Mouse (Mus musculus) liver, embryonic 13.5 days (tissue): ENCODE data around the gene Ube2v1. TPM values are rescaled to one million over a fixed set of nuclear protein-coding genes. Genes with fewer than 3 reads are reported as not detected.

ENCODE experiments used
- ATAC-seq: fragments of 200-750 bp; cut with Nextera tagmentation; 2 replicates; pipeline ENCODE4 v1.8.0; 2017; ENCODE audit warnings: low read depth, mild to moderate bottlenecking, moderate number of reproducible peaks, moderate library complexity
- DNase-seq: peaks from one replicate; pipeline ENCODE4 v3.0.0; 2022
- H3K27ac ChIP-seq: fragments of 300-500 bp; sonication (generic); 2 replicates; pipeline ENCODE4 v1.5.1; 2015; ENCODE audit warnings: moderate library complexity, mild to moderate bottlenecking, inconsistent platforms
- H3K27me3 ChIP-seq: fragments of 300-500 bp; sonication (generic); 2 replicates; pipeline ENCODE4 v1.6.1; 2015; ENCODE audit warnings: mild to moderate bottlenecking, inconsistent platforms
- H3K36me3 ChIP-seq: fragments of 300-500 bp; sonication (generic); 2 replicates; pipeline ENCODE4 v1.6.1; 2015; ENCODE audit warnings: mild to moderate bottlenecking, inconsistent platforms
- H3K4me1 ChIP-seq: fragments of 300-500 bp; sonication (generic); replicated peaks from 2 replicates; pipeline ENCODE4 v1.6.1; 2015; ENCODE audit warnings: inconsistent platforms
- H3K4me2 ChIP-seq: fragments of 300-500 bp; sonication (generic); 2 replicates; pipeline ENCODE4 v1.6.1; 2015; ENCODE audit warnings: inconsistent platforms, mild to moderate bottlenecking, moderate library complexity
- H3K4me3 ChIP-seq: fragments of 300-500 bp; sonication (generic); replicated peaks from 2 replicates; pipeline ENCODE4 v1.5.1; 2015; ENCODE audit warnings: mild to moderate bottlenecking, inconsistent platforms
- H3K9ac ChIP-seq: fragments of 300-500 bp; sonication (generic); 2 replicates; pipeline ENCODE4 v1.6.1; 2015; ENCODE audit warnings: mild to moderate bottlenecking, inconsistent platforms
- H3K9me3 ChIP-seq: fragments of 300-500 bp; sonication (generic); replicated peaks from 2 replicates; pipeline ENCODE4 v1.6.1; 2016; ENCODE audit warnings: inconsistent platforms
- WGBS: fragments of 180-500 bp; shearing (Covaris S2); methylation state at CpG from one replicate; pipeline ENCODE4 v1.1.7; 2015; ENCODE audit not compliant: insufficient replicate concordance; 5-methylcytosine and 5-hydroxymethylcytosine counted together
- polyA plus RNA-seq: library from polyadenylated mRNA; unstranded; fragments of >200 nt; fragmentation: Nextera tagmentation; extraction: Ambion mirVana; gene quantifications from 2 replicates; pipeline ENCODE4 v1.2.1, GENCODE M21; 2015

Gene Ube2v1
- polyA plus RNA-seq, 1 experiment from 2014 or later = 205 TPM

DNA sequence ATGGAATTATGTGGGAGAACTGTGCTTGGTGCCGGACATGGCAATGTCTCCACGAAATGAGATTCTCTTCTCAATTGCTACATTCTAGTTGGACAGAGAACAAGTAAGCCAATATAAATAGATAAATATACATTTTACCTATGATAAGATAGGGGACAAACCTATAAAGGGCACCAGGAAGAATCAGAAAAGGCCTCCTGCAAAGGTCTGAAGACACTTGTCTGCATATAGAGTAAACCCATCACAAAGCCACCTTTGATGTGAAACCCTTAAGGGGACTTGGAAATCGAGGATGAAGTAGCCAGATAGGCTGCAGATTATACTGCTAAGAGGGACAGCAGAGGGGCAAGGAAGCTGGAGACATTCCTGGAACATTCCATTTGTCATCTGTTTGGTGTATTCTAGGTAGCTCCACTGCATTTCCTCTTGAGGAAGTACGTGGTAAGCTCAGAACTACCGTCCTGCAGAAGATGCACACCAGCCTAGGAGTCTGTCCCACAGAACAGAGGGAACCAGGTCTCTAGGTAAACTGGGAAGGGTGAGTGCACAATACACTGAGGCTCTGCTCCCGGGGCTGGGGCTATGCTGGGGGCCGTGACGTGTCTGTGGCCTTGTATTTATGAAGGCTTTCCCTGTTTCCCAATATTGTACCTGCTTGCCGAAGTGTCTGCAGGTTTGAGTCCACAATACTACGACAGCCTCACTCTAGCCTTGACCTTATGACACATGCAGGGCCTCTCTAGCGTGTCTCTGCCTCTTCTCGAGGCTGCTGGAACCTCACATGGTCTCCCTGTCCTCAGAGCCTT lies 1.0 kb upstream of the Ube2v1 start:
- DNase-seq (no peak), ATAC-seq (no peak)
- no peaks in the 10 kb centered on the region for H3K9me3 ChIP-seq
- WGBS = 64% methylated on average over 12 of the region's 12 CpGs
- peaks cover 71% of the 10 kb centered on the region for H3K4me1 ChIP-seq
- peak overlapping the region; percentile 93 for H3K4me2 ChIP-seq
- peak overlapping the region; percentile 100 for H3K27ac ChIP-seq
- peak overlapping the region; percentile 97 for H3K4me3 ChIP-seq
- H3K27me3 ChIP-seq = no peaks in the 10 kb centered on the region
- H3K36me3 ChIP-seq = peaks cover 11% of the 10 kb centered on the region
- peak overlapping the region; percentile 100 for H3K9ac ChIP-seq

DNA sequence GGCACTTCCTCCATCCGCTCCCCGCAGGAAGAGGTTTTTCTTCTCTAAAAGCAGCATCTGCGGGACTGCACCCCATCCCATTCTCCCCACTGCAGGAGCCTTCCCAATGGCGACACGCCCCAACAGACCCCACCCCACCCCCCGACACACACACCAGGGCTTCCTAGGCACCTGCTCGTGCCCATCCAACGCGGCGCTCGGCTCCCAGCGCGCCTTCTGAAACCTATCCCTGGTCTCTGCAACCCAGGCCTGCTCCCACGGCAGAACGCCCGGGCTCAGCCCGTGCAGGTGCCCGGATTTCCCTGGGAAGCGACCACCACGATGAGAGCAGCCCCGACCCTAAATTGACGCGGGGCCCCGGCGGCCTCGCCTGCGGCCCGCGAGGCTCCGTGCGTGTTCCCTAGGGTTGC lies 709 bp downstream of the Ube2v1 start:
- Histone ChIP-seq H3K4me2 (peak overlapping the region; percentile 93), H3K27me3 (no peaks in the 10 kb centered on the region), H3K4me3 (peak overlapping the region; percentile 97), H3K9me3 (no peaks in the 10 kb centered on the region), H3K4me1 (peaks cover 85% of the 10 kb centered on the region), H3K36me3 (peaks cover 27% of the 10 kb centered on the region), H3K27ac (peak overlapping the region; percentile 100), H3K9ac (peak overlapping the region; percentile 100)
- DNase-seq (peak; percentile 31), ATAC-seq (no peak)
- 0% methylated on average over 31 of the region's 31 CpGs for WGBS

GRCm38 (mm10) chr2:167630421-167630820 lies 1.5 kb downstream of the Ube2v1 start:
- peaks cover 85% of the 10 kb centered on the region for H3K4me1 ChIP-seq

GRCm38 (mm10) chr2:167629665-167630209 lies 2.2 kb downstream of the Ube2v1 start:
- DNase-seq = peak; percentile 25
- Histone ChIP-seq H3K9me3 (no peaks in the 10 kb centered on the region), H3K9ac (peak overlapping the region; percentile 100), H3K4me1 (peaks cover 85% of the 10 kb centered on the region), H3K4me2 (peak overlapping the region; percentile 93), H3K27me3 (no peaks in the 10 kb centered on the region), H3K4me3 (peak overlapping the region; percentile 97), H3K36me3 (peaks cover 40% of the 10 kb centered on the region), H3K27ac (peak overlapping the region; percentile 100)
- WGBS = 50% methylated on average over 11 of the region's 11 CpGs
- no peak for ATAC-seq

More at GRCm38 (mm10) chr2:167630421-167630820, 1.5 kb downstream of the Ube2v1 start:
- H3K27me3 ChIP-seq = no peaks in the 10 kb centered on the region
- H3K36me3 ChIP-seq = peaks cover 33% of the 10 kb centered on the region
- ATAC-seq (no peak), DNase-seq (peak; percentile 27)
- H3K27ac ChIP-seq = peak overlapping the region; percentile 100
- 42% methylated on average over 5 of the region's 5 CpGs for WGBS
- H3K4me3 ChIP-seq = peak overlapping the region; percentile 97
- peak overlapping the region; percentile 93 for H3K4me2 ChIP-seq
- peak overlapping the region; percentile 100 for H3K9ac ChIP-seq
- no peaks in the 10 kb centered on the region for H3K9me3 ChIP-seq

- H3K27me3 ChIP-seq = no peaks in the 10 kb centered on the region
- H3K36me3 ChIP-seq = peaks cover 43% of the 10 kb centered on the region
- H3K4me1 ChIP-seq = peaks cover 84% of the 10 kb centered on the region
- ATAC-seq (peak; percentile 89), DNase-seq (peak; percentile 93)
- peak overlapping the region; percentile 93 for H3K4me2 ChIP-seq
- peak overlapping the region; percentile 100 for H3K27ac ChIP-seq
- peak overlapping the region; percentile 97 for H3K4me3 ChIP-seq
- 12% methylated on average over 4 of the region's 4 CpGs for WGBS
- H3K9me3 ChIP-seq = no peaks in the 10 kb centered on the region
- peak overlapping the region; percentile 100 for H3K9ac ChIP-seq
Measured at GRCm38 (mm10) chr2:167628872-167629271, 3.0 kb downstream of the Ube2v1 start.

GRCm38 (mm10) chr2:167627019-167627418 lies 4.9 kb downstream of the Ube2v1 start:
- Histone ChIP-seq H3K4me2 (peak overlapping the region; percentile 93), H3K9me3 (no peaks in the 10 kb centered on the region), H3K4me3 (peak overlapping the region; percentile 97), H3K27ac (peak overlapping the region; percentile 100), H3K27me3 (no peaks in the 10 kb centered on the region), H3K9ac (peak overlapping the region; percentile 100), H3K4me1 (peaks cover 85% of the 10 kb centered on the region), H3K36me3 (peaks cover 59% of the 10 kb centered on the region)
- no peak for ATAC-seq
- 66% methylated on average over 7 of the region's 7 CpGs for WGBS
- no peak for DNase-seq

DNA sequence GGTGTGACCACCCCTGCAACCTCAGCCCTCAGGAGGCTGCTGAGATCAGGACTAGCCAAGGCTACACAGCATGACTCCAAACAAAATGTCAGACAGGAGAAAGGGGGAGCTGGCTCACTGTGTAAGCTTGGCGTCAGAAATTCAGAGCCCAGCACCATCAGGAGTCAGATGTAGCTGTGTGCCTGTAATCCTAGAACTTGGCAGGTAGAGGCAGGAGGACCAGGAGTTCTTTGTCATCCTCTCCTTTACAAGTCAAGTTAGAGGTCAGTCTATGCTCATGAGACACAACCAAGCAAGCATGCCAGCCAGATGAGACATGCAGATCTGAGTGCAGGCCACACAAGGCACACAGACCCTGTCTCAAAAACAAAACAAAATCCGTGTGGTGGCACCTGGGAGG lies 6.2 kb downstream of the Ube2v1 start:
- H3K4me3 ChIP-seq = no peak overlapping the region
- H3K27me3 ChIP-seq = no peaks in the 10 kb centered on the region
- H3K9ac ChIP-seq = peak overlapping the region; percentile 37
- peaks cover 96% of the 10 kb centered on the region for H3K4me1 ChIP-seq
- no peak for DNase-seq
- no peak for ATAC-seq
- H3K27ac ChIP-seq = peak overlapping the region; percentile 100
- H3K36me3 ChIP-seq = peaks cover 71% of the 10 kb centered on the region
- no peak overlapping the region for H3K4me2 ChIP-seq
- WGBS = 60% methylated on average over 2 of the region's 2 CpGs
- no peaks in the 10 kb centered on the region for H3K9me3 ChIP-seq

- Histone ChIP-seq H3K9me3 (no peaks in the 10 kb centered on the region), H3K9ac (0 out of 2 replicates have a peak overlapping the region, but pooled peaks have one; percentile 2), H3K27ac (peak overlapping the region; percentile 100), H3K4me2 (no peak overlapping the region), H3K36me3 (peaks cover 75% of the 10 kb centered on the region), H3K4me3 (no peak overlapping the region), H3K4me1 (peaks cover 92% of the 10 kb centered on the region), H3K27me3 (no peaks in the 10 kb centered on the region)
- DNase-seq (no peak), ATAC-seq (no peak)
- 89% methylated on average over 6 of the region's 6 CpGs for WGBS
Measured at GRCm38 (mm10) chr2:167624368-167625075, 7.4 kb downstream of the Ube2v1 start.

GRCm38 (mm10) chr2:167622965-167623364 lies 8.9 kb downstream of the Ube2v1 start:
- Histone ChIP-seq H3K4me2 (0 out of 2 replicates have a peak overlapping the region, but pooled peaks have one; percentile 1), H3K27ac (peak overlapping the region; percentile 65), H3K4me1 (peaks cover 89% of the 10 kb centered on the region), H3K9me3 (no peaks in the 10 kb centered on the region), H3K27me3 (no peaks in the 10 kb centered on the region), H3K36me3 (peaks cover 77% of the 10 kb centered on the region), H3K4me3 (no peak overlapping the region), H3K9ac (peak overlapping the region; percentile 35)
- ATAC-seq (no peak), DNase-seq (no peak)
- 62% methylated on average over 5 of the region's 5 CpGs for WGBS

DNA sequence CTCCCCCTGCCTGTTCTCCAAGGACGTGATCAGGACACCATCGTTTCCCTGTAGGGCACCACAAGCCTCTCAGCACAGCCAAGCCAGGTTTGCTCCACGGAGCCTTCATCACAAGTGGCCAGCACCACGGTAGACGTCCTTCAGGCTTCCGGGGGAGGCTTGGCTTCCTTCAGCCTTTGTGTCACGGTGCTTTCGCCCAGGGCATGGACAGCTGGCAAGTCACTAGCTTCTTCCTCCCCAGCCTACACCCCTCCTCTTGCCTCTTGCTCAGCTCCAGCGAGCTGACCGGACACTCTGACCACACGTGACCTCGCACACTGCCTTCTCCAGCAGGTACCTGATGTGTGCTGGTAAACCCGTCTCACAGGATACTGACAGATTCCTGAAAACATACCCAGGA lies 9.5 kb downstream of the Ube2v1 start:
- no peak for ATAC-seq
- 84% methylated on average over 13 of the region's 13 CpGs for WGBS

More for the DNA sequence above, 9.5 kb downstream of the Ube2v1 start:
- Histone ChIP-seq H3K4me3 (no peak overlapping the region), H3K27me3 (no peaks in the 10 kb centered on the region), H3K36me3 (peaks cover 77% of the 10 kb centered on the region), H3K27ac (peak overlapping the region; percentile 65), H3K4me2 (no peak overlapping the region), H3K9me3 (no peaks in the 10 kb centered on the region), H3K4me1 (peaks cover 83% of the 10 kb centered on the region), H3K9ac (no peak overlapping the region)
- DNase-seq = no peak
